Mouse (Mus musculus) lung, adult 10 weeks (tissue): ENCODE measurements around the gene Gart. TPM values are rescaled to one million over a fixed set of nuclear protein-coding genes. Genes with fewer than 3 reads are reported as not detected.

Source experiments
- polyA plus RNA-seq: library from polyadenylated mRNA; stranded (reverse); fragments of 350-450 nt; fragmentation: Illumina TruSeq; extraction: RNeasy Lipid Tissue Mini Kit (QIAGEN cat#74804); gene quantifications from one replicate; pipeline ENCODE4 v1.2.3, GENCODE M21; 2014; ENCODE audit warnings: low read depth, low replicate concordance; ENCODE audit not compliant: insufficient read depth

Gart gene
- polyA plus RNA-seq, result 25.6 TPM

DNA sequence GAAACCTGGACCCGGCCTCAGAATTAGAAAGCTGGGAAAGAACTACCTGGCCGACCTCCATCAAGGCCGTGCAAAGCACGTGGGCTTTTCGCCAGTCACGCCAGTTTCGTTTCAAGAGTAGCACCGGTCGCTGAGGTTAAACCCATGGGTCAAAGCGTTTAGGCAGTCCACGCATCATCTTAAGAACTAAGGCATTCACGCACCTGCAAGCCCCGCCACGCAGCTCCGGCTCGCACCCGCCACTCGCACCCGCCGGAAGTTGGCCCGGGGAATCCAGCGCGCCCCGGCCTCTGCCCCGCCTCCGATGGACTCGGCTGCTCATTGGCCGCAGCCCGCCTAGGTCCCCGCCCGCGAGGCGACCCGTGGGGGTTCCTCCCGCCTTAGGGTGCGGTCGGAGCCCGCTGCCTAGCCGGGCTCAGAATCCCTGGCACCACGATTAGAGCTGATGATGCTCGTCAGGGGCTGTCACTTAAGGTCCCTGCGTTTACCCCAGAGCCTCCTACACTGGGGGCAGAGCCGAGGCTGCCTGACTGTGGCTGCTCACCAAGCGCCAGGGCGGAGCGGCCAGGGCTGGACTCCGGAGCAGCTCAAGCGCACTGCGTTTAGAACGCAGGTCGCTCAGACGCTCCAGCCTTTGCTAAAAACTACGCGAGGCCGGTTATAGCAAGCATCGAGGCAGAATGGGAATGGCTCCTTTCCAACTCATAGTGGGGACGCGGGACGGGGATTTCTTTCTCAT lies at the start of gene Gart:
Gene Gart (minus strand): TSS at position 272 of the 739 bp plus-strand sequence.

DNA sequence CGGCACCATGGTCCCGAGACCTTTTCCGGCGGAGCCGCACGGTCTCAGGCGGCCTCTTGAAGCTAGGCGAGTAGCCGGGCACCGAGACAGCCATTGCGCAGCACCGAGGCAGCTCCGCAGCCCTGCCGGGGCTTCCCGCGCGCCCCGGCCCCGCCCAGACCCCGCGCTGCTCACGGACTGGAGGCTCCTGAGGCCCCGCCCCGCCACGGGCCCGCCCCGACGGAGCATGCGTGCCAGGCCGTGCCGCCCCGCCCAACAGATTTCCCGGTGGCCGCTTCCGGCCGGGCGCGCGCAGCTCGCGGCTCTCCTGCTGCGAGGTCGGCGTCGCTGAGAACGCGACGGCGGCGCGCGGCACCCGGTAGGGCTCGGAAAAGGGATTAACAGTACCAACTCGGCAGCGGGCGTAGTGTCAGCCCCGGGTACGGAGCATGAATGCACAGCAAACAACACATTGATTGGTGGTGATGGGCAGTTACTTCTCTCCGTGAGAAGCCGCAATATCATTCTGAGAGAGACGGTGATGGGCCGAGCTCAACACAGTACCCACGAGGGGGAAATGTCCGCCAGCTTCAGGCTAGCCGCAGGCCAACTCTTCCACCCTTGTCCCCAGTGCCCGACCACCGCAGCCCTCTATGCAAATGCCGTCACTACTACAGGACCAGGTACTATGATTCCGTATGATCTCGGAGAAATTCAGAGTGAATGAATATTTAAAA lies 42.0 kb upstream of the Gart start, which contains the start of gene Donson:
Gene Donson (minus strand): TSS at position 152 of the 716 bp plus-strand sequence.

DNA sequence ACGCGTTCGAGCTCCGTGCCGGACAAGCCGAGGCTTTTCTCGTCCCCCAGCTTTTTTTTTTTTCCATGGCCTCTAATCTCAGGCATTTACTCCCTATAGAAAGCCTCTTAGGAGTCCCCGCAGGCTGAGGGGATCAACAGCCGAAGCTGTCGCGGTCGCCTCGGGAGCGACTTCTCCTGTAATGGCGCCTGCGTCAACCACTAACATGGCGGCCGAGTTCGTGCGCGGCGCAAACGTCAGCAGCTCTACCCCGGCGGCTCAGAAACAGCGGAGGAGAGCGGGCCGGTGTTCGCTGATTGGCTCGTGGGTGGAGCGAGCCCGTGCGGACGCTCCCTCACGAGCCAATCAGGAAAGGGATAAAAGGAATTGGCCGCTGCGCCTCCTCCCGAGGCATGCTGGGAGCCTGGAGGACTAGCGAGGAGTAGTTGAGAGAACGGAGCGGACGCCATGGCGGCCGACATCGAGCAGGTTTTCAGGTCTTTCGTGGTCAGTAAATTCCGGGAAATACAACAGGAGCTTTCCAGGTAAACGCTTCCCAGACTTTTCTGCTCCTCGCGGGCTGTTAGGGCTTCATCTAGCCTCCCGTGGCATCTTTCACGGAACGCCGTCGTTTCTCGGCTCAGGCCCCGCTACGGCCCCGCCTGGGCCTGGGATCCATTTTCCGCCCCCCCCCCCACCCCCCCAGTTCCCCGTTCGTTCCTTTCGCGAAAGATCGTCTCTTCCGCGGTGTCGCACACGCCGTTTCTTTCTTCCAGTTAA lies 888 bp upstream of the Gart start, which contains the start of gene Son:
Gene Son (plus strand): TSS at position 46 of the 759 bp plus-strand sequence.

DNA sequence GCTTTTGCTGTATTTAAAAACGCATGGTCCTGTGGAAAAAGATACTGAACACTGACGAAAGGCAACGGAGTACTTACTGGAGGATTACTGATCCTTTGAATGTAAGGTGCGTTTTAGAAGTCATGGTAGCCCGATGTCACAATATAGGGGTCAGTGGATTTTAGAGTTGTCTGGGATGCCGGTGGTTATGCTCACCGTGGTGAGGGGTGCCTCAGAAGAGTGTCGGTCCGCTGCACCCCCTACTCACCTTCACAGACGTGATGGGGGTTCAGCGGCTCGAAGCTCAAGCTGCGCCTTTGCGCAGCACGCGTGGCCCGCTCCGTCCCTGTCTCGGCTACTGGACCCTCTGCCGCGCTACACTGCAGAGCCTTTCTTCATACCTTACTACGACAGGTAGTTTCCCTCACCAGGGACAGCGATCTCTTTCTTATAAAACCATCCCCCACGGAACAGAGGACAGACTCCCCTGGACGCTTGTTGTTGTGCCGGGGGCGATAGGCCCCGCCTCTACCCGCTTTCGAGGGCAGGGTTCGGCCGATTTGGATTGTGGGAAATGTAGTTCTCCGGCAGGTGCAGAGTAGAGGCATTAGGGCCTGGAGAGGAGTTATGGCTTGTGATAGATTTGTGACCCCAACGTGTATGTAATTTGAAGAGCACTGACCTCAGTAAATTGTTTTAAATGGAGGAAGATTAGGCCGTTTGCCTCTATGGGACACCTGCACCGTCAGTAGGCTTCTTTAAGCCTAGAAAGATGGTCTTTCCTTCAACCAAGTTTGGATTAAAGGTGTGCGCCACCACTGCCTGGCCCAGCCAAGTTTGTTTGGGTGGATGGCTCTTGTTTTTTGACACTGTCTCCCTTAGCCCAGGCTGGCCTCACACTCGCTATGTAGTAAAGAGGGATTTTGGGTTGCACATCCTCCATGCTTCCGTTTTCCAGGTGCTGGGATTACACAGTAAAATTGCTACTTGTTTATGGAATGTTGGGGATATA lies 27.9 kb downstream of the Gart start, which contains the start of gene Dnajc28:
Gene Dnajc28 (minus strand): TSS at position 516 of the 991 bp plus-strand sequence.

DNA sequence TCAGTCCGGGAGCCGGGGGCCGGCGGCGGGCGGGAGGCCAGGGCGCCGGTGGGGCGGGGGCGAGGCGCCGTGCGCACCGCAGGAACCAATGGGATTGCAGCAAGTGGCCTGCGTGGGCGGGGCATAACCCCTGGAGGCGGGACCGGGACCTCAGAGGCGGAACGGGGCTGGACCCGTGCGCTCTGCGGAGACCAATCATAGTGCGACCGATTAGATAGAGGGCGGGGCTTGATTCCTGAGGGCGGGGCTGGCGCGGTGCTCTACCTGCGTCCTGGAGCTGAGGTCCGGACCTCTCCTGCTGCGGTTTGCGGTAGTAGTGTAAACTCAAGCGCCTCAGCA lies 49.1 kb downstream of the Gart start, which contains the start of gene Tmem50b:
Gene Tmem50b (minus strand): TSS at position 129 of the 339 bp plus-strand sequence.

Other genes starting within 250 kb of the Gart start
- gene Il10rb, start 240.8 kb downstream of the Gart start, polyA plus RNA-seq, result 56.4 TPM
- 22.3 TPM for gene Ifnar1, start 161.7 kb downstream of the Gart start, polyA plus RNA-seq
- 23.4 TPM for gene Ifngr2, start 99.9 kb downstream of the Gart start, polyA plus RNA-seq
- 80.1 TPM for gene Tmem50b, start 49.2 kb downstream of the Gart start, polyA plus RNA-seq
- gene Dnajc28, start 27.9 kb downstream of the Gart start, polyA plus RNA-seq, result 2.6 TPM
- 107 TPM for gene Son, start 554 bp upstream of the Gart start, polyA plus RNA-seq
- 5.1 TPM for gene Donson, start 41.8 kb upstream of the Gart start, polyA plus RNA-seq
- gene Cryzl1, start 82.0 kb upstream of the Gart start, polyA plus RNA-seq, result 35.4 TPM
- gene Itsn1, start 82.3 kb upstream of the Gart start, polyA plus RNA-seq, result 9.3 TPM